Mouse (Mus musculus) stomach, postnatal 0 days (tissue): Measurements from ENCODE around the gene Ccl7. TPM values are rescaled to one million over a fixed set of nuclear protein-coding genes. Genes with fewer than 3 reads are reported as not detected.

Source experiments
- ATAC-seq: fragments of 200-750 bp; cut with Nextera tagmentation; 2 replicates; pipeline ENCODE4 v1.8.0; 2017; ENCODE audit not compliant: low FRiP score, low TSS enrichment
- DNase-seq: peaks from one replicate; pipeline ENCODE4 v3.0.0-alpha.2; 2016; ENCODE audit warnings: low spot score
- H3K27ac ChIP-seq: fragments of 300-500 bp; sonication (generic); replicated peaks from 2 replicates; pipeline ENCODE4 v1.5.1; 2014; ENCODE audit warnings: mild to moderate bottlenecking, control low read depth
- H3K27me3 ChIP-seq: fragments of 300-500 bp; sonication (generic); 2 replicates; pipeline ENCODE4 v1.6.1; 2014; ENCODE audit warnings: low read length; ENCODE audit not compliant: control insufficient read depth, insufficient read depth
- H3K36me3 ChIP-seq: fragments of 300-500 bp; sonication (generic); 2 replicates; pipeline ENCODE4 v1.6.1; 2014; ENCODE audit warnings: low read length, mixed read lengths; ENCODE audit not compliant: control insufficient read depth, insufficient read depth
- H3K4me1 ChIP-seq: fragments of 300-500 bp; sonication (generic); replicated peaks from 2 replicates; pipeline ENCODE4 v1.6.1; 2014; ENCODE audit warnings: antibody characterized with exemption; ENCODE audit not compliant: control insufficient read depth, insufficient read depth
- H3K4me2 ChIP-seq: fragments of 300-500 bp; sonication (generic); replicated peaks from 2 replicates; pipeline ENCODE4 v1.6.1; 2014; ENCODE audit warnings: low read depth, mild to moderate bottlenecking, control low read depth, moderate library complexity
- H3K4me3 ChIP-seq: fragments of 300-500 bp; sonication (generic); 2 replicates; pipeline ENCODE4 v1.5.1; 2014; ENCODE audit warnings: low read depth, low read length, control low read depth
- H3K9ac ChIP-seq: fragments of 300-500 bp; sonication (generic); 2 replicates; pipeline ENCODE4 v1.6.1; 2014; ENCODE audit warnings: mild to moderate bottlenecking, low read length, control low read depth, mixed read lengths
- H3K9me3 ChIP-seq: fragments of 300-500 bp; sonication (generic); 2 replicates; pipeline ENCODE4 v1.6.1; 2016; ENCODE audit warnings: low read length; ENCODE audit not compliant: control insufficient read depth
- CTCF ChIP-seq: IDR thresholded peaks from 2 replicates; pipeline ENCODE4 v1.5.1; 2016; ENCODE audit warnings: antibody characterized with exemption, low read depth, mild to moderate bottlenecking, moderate library complexity
- EP300 ChIP-seq: optimal IDR thresholded peaks from 2 replicates; pipeline ENCODE3; 2016; ENCODE audit warnings: antibody characterized with exemption
- WGBS: fragments of 180-500 bp; shearing (Covaris S2); extraction: QIAGEN DNeasy Blood & Tissue Kit; methylation state at CpG from one replicate; pipeline ENCODE4 v1.1.7; 2014; 5-methylcytosine and 5-hydroxymethylcytosine counted together
- polyA plus RNA-seq: library from polyadenylated mRNA; unstranded; fragments of >200 nt; fragmentation: Nextera tagmentation; extraction: Ambion mirVana; gene quantifications from 2 replicates; pipeline ENCODE4 v1.2.1, GENCODE M21; 2015

Gene Ccl7
- polyA plus RNA-seq, 1 experiment from 2014 or later: 2.7 TPM

GRCm38 (mm10) chr11:82073686-82074085 is 28.2 kb downstream of the Ccl7 start:
- no peaks in the 10 kb centered on the region for H3K36me3 ChIP-seq
- no peaks in the 10 kb centered on the region for H3K4me1 ChIP-seq
- H3K27ac ChIP-seq: no peak overlapping the region
- no peaks in the 10 kb centered on the region for H3K27me3 ChIP-seq
- H3K9me3 ChIP-seq: no peaks in the 10 kb centered on the region
- no peak for TF ChIP-seq CTCF
- TF ChIP-seq EP300: no peak
- no peak overlapping the region for H3K9ac ChIP-seq
- WGBS: 83% methylated on average over 3 of the region's 3 CpGs
- no peak for ATAC-seq
- no peak overlapping the region for H3K4me3 ChIP-seq
- DNase-seq: no peak
- H3K4me2 ChIP-seq: no peak overlapping the region

- H3K4me2 ChIP-seq: no peak overlapping the region
- no peak overlapping the region for H3K9ac ChIP-seq
- H3K36me3 ChIP-seq: no peaks in the 10 kb centered on the region
- no peaks in the 10 kb centered on the region for H3K9me3 ChIP-seq
- DNase-seq: no peak
- ATAC-seq: no peak
- TF ChIP-seq EP300 (no peak), CTCF (no peak)
- no peak overlapping the region for H3K27ac ChIP-seq
- no peaks in the 10 kb centered on the region for H3K27me3 ChIP-seq
- WGBS: 44% methylated on average over 3 of the region's 3 CpGs
- H3K4me1 ChIP-seq: no peaks in the 10 kb centered on the region
- no peak overlapping the region for H3K4me3 ChIP-seq
Measured at GRCm38 (mm10) chr11:82077031-82077430, 31.5 kb downstream of the Ccl7 start.

DNA sequence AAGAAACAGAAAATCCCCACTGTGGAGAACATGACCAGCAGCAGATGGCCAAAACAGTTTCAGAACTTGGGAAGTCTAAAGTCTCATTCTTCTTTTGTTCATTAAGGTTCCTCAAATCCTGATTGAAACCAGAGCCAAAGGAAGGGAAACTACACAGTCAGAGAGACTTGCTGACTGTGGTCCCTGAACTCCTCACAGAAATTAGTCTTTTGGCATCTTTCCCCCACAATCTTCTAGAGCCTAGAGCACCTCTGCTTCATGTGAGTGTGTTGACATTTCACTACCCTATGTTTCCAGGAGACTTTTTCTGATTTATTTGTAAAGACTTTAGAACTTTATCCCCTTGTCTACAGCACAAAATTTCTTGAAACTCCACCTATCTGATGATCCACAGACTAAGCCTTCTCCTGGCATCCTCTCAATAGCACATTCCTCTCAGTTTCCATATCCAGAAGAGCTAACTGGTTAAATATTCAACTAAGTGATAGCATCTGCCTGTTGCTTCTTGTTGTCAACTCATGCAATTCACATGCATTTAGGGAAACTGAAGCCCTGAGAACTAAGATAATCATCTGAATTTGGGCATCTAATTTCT is 32.7 kb downstream of the Ccl7 start:
- H3K4me1 ChIP-seq: no peaks in the 10 kb centered on the region
- no peaks in the 10 kb centered on the region for H3K9me3 ChIP-seq
- no peak overlapping the region for H3K27ac ChIP-seq
- H3K36me3 ChIP-seq: no peaks in the 10 kb centered on the region
- no peak for TF ChIP-seq EP300
- no peak for TF ChIP-seq CTCF
- H3K4me3 ChIP-seq: no peak overlapping the region
- no peak for ATAC-seq
- H3K9ac ChIP-seq: no peak overlapping the region
- DNase-seq: no peak
- H3K4me2 ChIP-seq: no peak overlapping the region
- H3K27me3 ChIP-seq: no peaks in the 10 kb centered on the region

- Histone ChIP-seq H3K4me3 (no peak overlapping the region), H3K9me3 (no peaks in the 10 kb centered on the region), H3K9ac (no peak overlapping the region), H3K27ac (no peak overlapping the region), H3K27me3 (no peaks in the 10 kb centered on the region), H3K4me2 (no peak overlapping the region), H3K36me3 (no peaks in the 10 kb centered on the region), H3K4me1 (no peaks in the 10 kb centered on the region)
- TF ChIP-seq CTCF (no peak), EP300 (no peak)
- DNase-seq (no peak), ATAC-seq (no peak)
- 76% methylated on average over 3 of the region's 3 CpGs for WGBS
Measured at GRCm38 (mm10) chr11:82080865-82081264, 35.4 kb downstream of the Ccl7 start.

- no peaks in the 10 kb centered on the region for H3K27me3 ChIP-seq
- no peak overlapping the region for H3K9ac ChIP-seq
- DNase-seq (no peak), ATAC-seq (no peak)
- H3K4me1 ChIP-seq: no peaks in the 10 kb centered on the region
- no peaks in the 10 kb centered on the region for H3K36me3 ChIP-seq
- no peak overlapping the region for H3K4me3 ChIP-seq
- 94% methylated on average over 3 of the region's 3 CpGs for whole genome bisulfite sequencing
- no peaks in the 10 kb centered on the region for H3K9me3 ChIP-seq
- H3K4me2 ChIP-seq: no peak overlapping the region
- TF ChIP-seq CTCF (no peak), EP300 (no peak)
- H3K27ac ChIP-seq: no peak overlapping the region
Measured at GRCm38 (mm10) chr11:82084360-82084759, 38.8 kb downstream of the Ccl7 start.

Other genes with a start within 250 kb of the Ccl7 start
- 0.04 TPM in 1 of 2 replicates, not detected in the other for gene 5530401A14Rik, start 185.0 kb upstream of the Ccl7 start, polyA plus RNA-seq
- gene Asic2, start 77.3 kb upstream of the Ccl7 start, polyA plus RNA-seq: 0.47 and 0.59 TPM in 2 replicates
- 3.2 and 3.3 TPM in 2 replicates for gene Ccl2, start 10.1 kb upstream of the Ccl7 start, polyA plus RNA-seq
- not detected in 2 replicates for gene Gm17268, start 7.2 kb upstream of the Ccl7 start, polyA plus RNA-seq
- 16.5 and 16.7 TPM in 2 replicates for gene Ccl11, start 12.1 kb downstream of the Ccl7 start, polyA plus RNA-seq
- gene Ccl12, start 56.1 kb downstream of the Ccl7 start, polyA plus RNA-seq: 7.3 and 15.5 TPM in 2 replicates
- not detected in 2 replicates for gene Ccl8, start 69.5 kb downstream of the Ccl7 start, polyA plus RNA-seq